Mouse (Mus musculus) E14TG2a.4 (cell line): ENCODE results near the gene Tgfbr3.

Experiments used
- H3K27me3 ChIP-seq: 2 replicates; pipeline ENCODE4 v1.6.1; 2014; ENCODE audit warnings: low read length, control low read depth; ENCODE audit not compliant: insufficient read depth
- H3K36me3 ChIP-seq: 2 replicates; pipeline ENCODE4 v1.6.1; 2014; ENCODE audit warnings: low read length, control low read depth; ENCODE audit not compliant: insufficient read depth
- H3K4me1 ChIP-seq: replicated peaks from 2 replicates; pipeline ENCODE4 v1.6.1; 2014; ENCODE audit warnings: low read depth, low read length, control low read depth
- H3K4me3 ChIP-seq: replicated peaks from 2 replicates; pipeline ENCODE4 v1.5.1; 2014; ENCODE audit warnings: mild to moderate bottlenecking, low read length
- H3K9me3 ChIP-seq: 2 replicates; pipeline ENCODE4 v1.6.1; 2014; ENCODE audit warnings: low read length, control low read depth
- CTCF ChIP-seq: conservative IDR thresholded peaks from 2 replicates; pipeline ENCODE4 v1.5.1; 2014; ENCODE audit warnings: low read length
- NANOG ChIP-seq: IDR thresholded peaks from 2 replicates; pipeline ENCODE4 v1.6.1; 2014; ENCODE audit warnings: borderline replicate concordance, low read length, mixed read lengths
- POU5F1 ChIP-seq: IDR thresholded peaks from 2 replicates; pipeline ENCODE4 v1.6.1; 2014; ENCODE audit warnings: low read length, borderline replicate concordance

Gene Tgfbr3

GRCm38 (mm10) chr5:107289234-107289764 lies at the start of gene Tgfbr3:
TSS of gene Tgfbr3 (minus strand) at chr5:107289629.
- no peak for TF ChIP-seq POU5F1
- TF ChIP-seq NANOG: no peak
- no peak for TF ChIP-seq CTCF
- Histone ChIP-seq H3K27me3 (peaks cover 62% of the 10 kb centered on the region), H3K4me3 (peak within 1 kb of the TSS; percentile 85), H3K4me1 (peaks cover 17% of the 10 kb centered on the region), H3K36me3 (no peaks in the 10 kb centered on the region), H3K9me3 (no peaks in the 10 kb centered on the region)

GRCm38 (mm10) chr5:107330916-107331421 lies 41.5 kb upstream of the Tgfbr3 start, which contains the start of gene Brdt:
TSS of gene Brdt (plus strand) at chr5:107331159.
- Histone ChIP-seq H3K4me3 (peak within 1 kb of the TSS; percentile 49; the same call in 1 of the 2 replicates), H3K27me3 (peaks cover 27% of the 10 kb centered on the region), H3K36me3 (no peaks in the 10 kb centered on the region), H3K4me1 (no peaks in the 10 kb centered on the region; the same call in 1 of the 2 replicates), H3K9me3 (peaks cover 39% of the 10 kb centered on the region)
- no peak for TF ChIP-seq CTCF
- no peak for TF ChIP-seq POU5F1
- TF ChIP-seq NANOG: no peak

GRCm38 (mm10) chr5:107320703-107321102 lies 31.3 kb upstream of the Tgfbr3 start:
- Histone ChIP-seq H3K9me3 (no peaks in the 10 kb centered on the region), H3K36me3 (no peaks in the 10 kb centered on the region), H3K27me3 (no peaks in the 10 kb centered on the region; the same call in 1 of the 2 replicates), H3K4me3 (no peak overlapping the region), H3K4me1 (no peaks in the 10 kb centered on the region)
- TF ChIP-seq CTCF (peak; percentile 33), NANOG (no peak)

- no peaks in the 10 kb centered on the region; the same call in 1 of the 2 replicates for H3K27me3 ChIP-seq
- H3K4me1 ChIP-seq: no peaks in the 10 kb centered on the region
- no peaks in the 10 kb centered on the region for H3K36me3 ChIP-seq
- no peak overlapping the region for H3K4me3 ChIP-seq
- H3K9me3 ChIP-seq: peaks cover 15% of the 10 kb centered on the region
- TF ChIP-seq POU5F1 (no peak), NANOG (no peak), CTCF (no peak)
These were observed 27.7 kb upstream of the Tgfbr3 start for GRCm38 (mm10) chr5:107317141-107317540.

GRCm38 (mm10) chr5:107307432-107307831 lies 18.0 kb upstream of the Tgfbr3 start:
- peaks cover 3% of the 10 kb centered on the region; the same call in 1 of the 2 replicates for H3K4me1 ChIP-seq
- H3K9me3 ChIP-seq: peaks cover 6% of the 10 kb centered on the region
- H3K27me3 ChIP-seq: no peaks in the 10 kb centered on the region
- no peak for TF ChIP-seq CTCF
- no peak for TF ChIP-seq NANOG
- TF ChIP-seq POU5F1: no peak
- H3K36me3 ChIP-seq: no peaks in the 10 kb centered on the region
- no peak overlapping the region for H3K4me3 ChIP-seq

- Histone ChIP-seq H3K4me1 (peaks cover 3% of the 10 kb centered on the region; the same call in 1 of the 2 replicates), H3K4me3 (no peak overlapping the region), H3K27me3 (no peaks in the 10 kb centered on the region), H3K36me3 (no peaks in the 10 kb centered on the region), H3K9me3 (no peaks in the 10 kb centered on the region)
- TF ChIP-seq NANOG: no peak
- TF ChIP-seq CTCF: no peak
- TF ChIP-seq POU5F1: no peak
These were observed 14.8 kb upstream of the Tgfbr3 start for GRCm38 (mm10) chr5:107304117-107304825.

GRCm38 (mm10) chr5:107303350-107303861 lies 14.0 kb upstream of the Tgfbr3 start:
- no peak for TF ChIP-seq NANOG
- TF ChIP-seq CTCF: no peak
- no peak for TF ChIP-seq POU5F1
- no peaks in the 10 kb centered on the region for H3K27me3 ChIP-seq
- peaks cover 3% of the 10 kb centered on the region; the same call in 1 of the 2 replicates for H3K4me1 ChIP-seq

GRCm38 (mm10) chr5:107298854-107299253 lies 9.4 kb upstream of the Tgfbr3 start:
- H3K27me3 ChIP-seq: no peaks in the 10 kb centered on the region
- H3K4me3 ChIP-seq: no peak overlapping the region
- no peak for TF ChIP-seq CTCF
- TF ChIP-seq POU5F1: no peak
- no peak for TF ChIP-seq NANOG
- no peaks in the 10 kb centered on the region for H3K36me3 ChIP-seq
- H3K9me3 ChIP-seq: no peaks in the 10 kb centered on the region
- H3K4me1 ChIP-seq: peaks cover 21% of the 10 kb centered on the region

More at GRCm38 (mm10) chr5:107303350-107303861, 14.0 kb upstream of the Tgfbr3 start:
- Histone ChIP-seq H3K9me3 (no peaks in the 10 kb centered on the region), H3K36me3 (no peaks in the 10 kb centered on the region), H3K4me3 (no peak overlapping the region)
